Mouse (Mus musculus): Measurements from ENCODE around the gene Gm45808.

DNA sequence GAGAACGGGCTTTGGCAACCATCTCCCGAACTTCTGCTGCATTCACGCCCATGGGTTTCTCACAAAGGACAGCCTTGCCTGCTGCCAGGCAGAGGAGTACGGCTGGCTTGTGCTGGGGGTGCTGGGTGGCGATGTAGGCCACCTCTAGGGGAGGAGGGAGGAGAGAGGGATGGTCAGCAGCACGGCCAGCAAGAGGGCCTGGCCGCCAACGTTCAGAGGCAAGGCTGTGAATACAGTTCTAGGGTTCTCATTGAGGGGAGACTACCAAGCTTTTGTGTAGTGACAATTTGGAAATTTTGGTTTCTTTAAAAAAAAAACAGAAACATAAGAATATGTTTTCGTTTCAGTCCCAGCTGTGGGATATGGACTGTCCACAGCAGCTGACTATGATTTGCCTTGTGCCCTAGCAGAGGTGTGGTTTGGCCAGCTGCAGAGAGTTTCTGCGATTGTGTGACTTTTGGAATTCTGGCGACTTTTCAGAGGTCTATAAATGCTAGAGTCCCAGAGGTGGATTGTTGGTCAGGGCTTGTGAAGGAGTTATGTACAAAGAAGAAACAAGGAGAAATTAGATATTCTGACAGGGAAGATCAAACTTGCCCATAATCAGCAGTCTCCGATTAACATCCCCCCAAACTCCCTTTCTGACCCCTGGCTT lies at the start of gene Gm45808:
- TF ChIP-seq CTCF (IDR thresholded peaks at IDR 0.05; ENCODE audit: control insufficient read depth, insufficient read depth, insufficient read length) (no peak), MYOD1 (IDR thresholded peaks at IDR 0.05; ENCODE audit: control insufficient read depth, insufficient read length, low read depth) (no peak), USF1 (IDR thresholded peaks at IDR 0.05; ENCODE audit: low read depth) (no peak), CEBPB (IDR thresholded peaks at IDR 0.05; ENCODE audit: low read depth) (no peak), FOSL1 (IDR thresholded peaks at IDR 0.05; ENCODE audit: insufficient read depth, low read length, poor library complexity, severe bottlenecking) (no peak), MYOG (IDR thresholded peaks at IDR 0.05; ENCODE audit: control insufficient read depth, extremely low read depth, insufficient read length) (no peak)
